Mouse (Mus musculus) CD8-positive naive resting alpha-beta T cell, adult 2 months (primary cell): Measurements from ENCODE around the gene St5.

Experiments used
- DNase-seq, 2 experiments: peaks; one replicate each; pipeline ENCODE4 v3.0.0; 2022; ENCODE audit warnings: low read depth in 2 of 2, low spot score in 2 of 2

St5 gene

GRCm38 (mm10) chr7:109643305-109643994, 60.0 kb downstream of the St5 start:
- DNase-seq, result no peak

- DNase-seq, result no peak
These were observed 61.4 kb downstream of the St5 start for GRCm38 (mm10) chr7:109641963-109642362.

- no peak for DNase-seq
These were observed 62.3 kb downstream of the St5 start for GRCm38 (mm10) chr7:109641102-109641501.

GRCm38 (mm10) chr7:109637391-109637790, 66.0 kb downstream of the St5 start:
- DNase-seq, result no peak

GRCm38 (mm10) chr7:109636086-109636792, 67.2 kb downstream of the St5 start:
- no peak for DNase-seq

- DNase-seq, result no peak
These were observed 69.9 kb downstream of the St5 start for GRCm38 (mm10) chr7:109633404-109634085.

GRCm38 (mm10) chr7:109631330-109631729, 72.1 kb downstream of the St5 start:
- DNase-seq, result no peak

- DNase-seq, result no peak
These were observed 73.3 kb downstream of the St5 start for GRCm38 (mm10) chr7:109629871-109630778.

- no peak for DNase-seq
These were observed 74.3 kb downstream of the St5 start for GRCm38 (mm10) chr7:109628935-109629609.

GRCm38 (mm10) chr7:109627851-109628250, 75.6 kb downstream of the St5 start:
- DNase-seq, result no peak

GRCm38 (mm10) chr7:109622234-109622838, 81.1 kb downstream of the St5 start:
- no peak for DNase-seq

GRCm38 (mm10) chr7:109620967-109621366, 82.4 kb downstream of the St5 start:
- no peak for DNase-seq

- DNase-seq, result no peak
These were observed 83.1 kb downstream of the St5 start for GRCm38 (mm10) chr7:109620288-109620687.

- peak; percentile 9 to 32 for DNase-seq
These were observed 84.7 kb downstream of the St5 start for GRCm38 (mm10) chr7:109618721-109619120.

- DNase-seq, result no peak
These were observed 85.6 kb downstream of the St5 start for GRCm38 (mm10) chr7:109617838-109618237.

- no peak for DNase-seq
These were observed 87.1 kb downstream of the St5 start for GRCm38 (mm10) chr7:109616034-109616979.

GRCm38 (mm10) chr7:109615601-109616000, 87.8 kb downstream of the St5 start:
- no peak for DNase-seq

GRCm38 (mm10) chr7:109614939-109615338, 88.5 kb downstream of the St5 start:
- DNase-seq, result no peak

GRCm38 (mm10) chr7:109613531-109614021, 89.8 kb downstream of the St5 start:
- DNase-seq, result no peak
